Mouse (Mus musculus) embryonic facial prominence, embryonic 14.5 days (tissue): ENCODE data around the gene Kcp. TPM values are rescaled to one million over a fixed set of nuclear protein-coding genes. Genes with fewer than 3 reads are reported as not detected.
A peak's percentile ranks its signal among the peaks of the same experiment; 100 is the strongest.

Source experiments
- ATAC-seq: fragments of 200-750 bp; cut with Nextera tagmentation; 2 replicates; pipeline ENCODE4 v1.8.0; 2017; ENCODE audit warnings: low read depth, moderate number of reproducible peaks, moderate TSS enrichment
- DNase-seq: peaks from one replicate; pipeline ENCODE4 v3.0.0-alpha.2; 2015; ENCODE audit warnings: low spot score
- H3K27ac ChIP-seq: fragments of 300-500 bp; sonication (generic); replicated peaks from 2 replicates; pipeline ENCODE4 v1.5.1; 2014; ENCODE audit warnings: low read depth, mild to moderate bottlenecking, low read length, moderate library complexity
- H3K27me3 ChIP-seq: fragments of 300-500 bp; sonication (generic); replicated peaks from 2 replicates; pipeline ENCODE4 v1.6.1; 2014; ENCODE audit warnings: low read length; ENCODE audit not compliant: control insufficient read depth, insufficient read depth
- H3K36me3 ChIP-seq: fragments of 300-500 bp; sonication (generic); 2 replicates; pipeline ENCODE4 v1.6.1; 2014; ENCODE audit warnings: low read length, mixed read lengths; ENCODE audit not compliant: control insufficient read depth, insufficient read depth
- H3K4me1 ChIP-seq: fragments of 300-500 bp; sonication (generic); 2 replicates; pipeline ENCODE4 v1.6.1; 2014; ENCODE audit warnings: antibody characterized with exemption, low read length; ENCODE audit not compliant: control insufficient read depth, insufficient read depth
- H3K4me2 ChIP-seq: fragments of 300-500 bp; sonication (generic); 2 replicates; pipeline ENCODE4 v1.6.1; 2014; ENCODE audit warnings: low read depth, mild to moderate bottlenecking, low read length, moderate library complexity, mixed read lengths
- H3K4me3 ChIP-seq: fragments of 300-500 bp; sonication (generic); 2 replicates; pipeline ENCODE4 v1.5.1; 2014; ENCODE audit warnings: low read depth, mild to moderate bottlenecking, low read length
- H3K9ac ChIP-seq: fragments of 300-500 bp; sonication (generic); 2 replicates; pipeline ENCODE4 v1.6.1; 2014; ENCODE audit warnings: low read depth, mild to moderate bottlenecking, low read length, moderate library complexity, mixed read lengths
- H3K9me3 ChIP-seq: fragments of 300-500 bp; sonication (generic); 2 replicates; pipeline ENCODE4 v1.6.1; 2016; ENCODE audit warnings: low read length; ENCODE audit not compliant: control insufficient read depth
- WGBS: fragments of 180-500 bp; shearing (Covaris S2); extraction: QIAGEN DNeasy Blood & Tissue Kit; methylation state at CpG from one replicate; pipeline ENCODE4 v1.1.7; 2014; 5-methylcytosine and 5-hydroxymethylcytosine counted together
- polyA plus RNA-seq: library from polyadenylated mRNA; unstranded; fragments of >200 nt; fragmentation: Nextera tagmentation; extraction: Ambion mirVana; gene quantifications from 2 replicates; pipeline ENCODE4 v1.2.1, GENCODE M21; 2014

Kcp gene
- polyA plus RNA-seq, 1 experiment from 2014 or later: 18.5 TPM

GRCm38 (mm10) chr6:29434911-29435691, 72.7 kb downstream of the Kcp start:
- Histone ChIP-seq H3K27me3 (peaks cover 14% of the 10 kb centered on the region), H3K9ac (peak overlapping the region; percentile 83), H3K4me1 (peaks cover 34% of the 10 kb centered on the region), H3K4me3 (peak overlapping the region; percentile 71), H3K9me3 (no peaks in the 10 kb centered on the region), H3K36me3 (peaks cover 17% of the 10 kb centered on the region), H3K4me2 (peak overlapping the region; percentile 84), H3K27ac (peak overlapping the region; percentile 91)
- ATAC-seq (peak; percentile 79), DNase-seq (peak; percentile 94)
- 0% methylated on average over 10 of the region's 13 CpGs for WGBS

DNA sequence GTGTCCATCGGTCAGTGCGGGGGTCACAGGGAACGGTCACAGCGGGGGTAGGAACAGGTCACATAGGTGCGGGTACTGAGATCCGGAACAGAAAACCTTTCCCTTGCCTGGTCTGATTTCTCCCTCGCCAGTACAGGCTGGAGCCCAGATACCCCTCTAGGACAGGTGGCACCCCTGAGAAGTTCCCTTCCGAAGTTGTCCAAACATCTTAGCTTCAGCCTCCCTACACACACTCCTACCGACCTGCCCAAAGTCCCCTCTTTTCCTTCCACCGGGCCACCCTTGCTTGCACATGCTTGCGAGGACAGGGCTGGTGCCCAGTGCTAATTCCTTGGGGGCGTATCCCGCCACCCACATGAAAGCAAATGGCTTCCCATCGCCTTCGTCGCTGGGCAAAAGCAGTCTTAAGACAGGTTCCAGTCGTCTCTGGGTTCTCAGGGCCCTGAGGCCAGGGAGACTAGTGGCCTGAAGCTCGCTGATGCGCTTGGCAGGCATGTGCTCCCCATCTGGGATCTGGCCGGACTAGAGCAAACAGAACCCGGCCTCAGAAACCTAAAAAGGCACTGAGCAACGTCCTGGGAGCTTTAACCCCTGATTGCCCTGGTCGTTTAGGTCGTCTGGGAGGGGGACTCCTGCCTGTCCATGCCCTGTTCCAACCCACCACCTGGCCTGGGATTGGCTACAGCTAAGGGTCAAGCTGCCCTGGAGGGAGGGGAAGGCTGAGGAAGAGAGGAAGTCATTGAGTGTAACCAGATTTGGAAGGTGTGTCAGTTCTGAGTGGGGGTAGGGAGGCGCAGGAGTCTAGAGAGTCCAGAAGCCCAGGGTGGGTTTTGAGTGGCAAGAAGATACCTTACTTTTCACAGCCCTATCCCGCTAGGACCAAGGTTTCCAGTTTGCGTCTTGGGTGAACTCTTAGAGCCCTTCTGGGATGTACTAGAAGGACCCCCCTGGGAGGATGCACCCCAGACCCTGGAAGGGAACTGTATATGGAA, 73.7 kb downstream of the Kcp start:
- Histone ChIP-seq H3K36me3 (peaks cover 11% of the 10 kb centered on the region), H3K27ac (peak overlapping the region; percentile 91)

GRCm38 (mm10) chr6:29433038-29433803, 74.5 kb downstream of the Kcp start, which contains the start of gene Flnc:
TSS of gene Flnc (plus strand) at chr6:29433256.
- Histone ChIP-seq H3K27me3 (peaks cover 14% of the 10 kb centered on the region), H3K9ac (peak within 1 kb of the TSS; percentile 83), H3K4me1 (peaks cover 34% of the 10 kb centered on the region), H3K27ac (peak within 1 kb of the TSS; percentile 91), H3K36me3 (peaks cover 5% of the 10 kb centered on the region; the same call in 1 of the 2 replicates), H3K4me2 (peak within 1 kb of the TSS; percentile 84), H3K9me3 (no peaks in the 10 kb centered on the region), H3K4me3 (peak within 1 kb of the TSS; percentile 71)
- peak; percentile 9; the same call in 1 of the 2 replicates for ATAC-seq
- WGBS: 1% methylated on average over 52 of the region's 77 CpGs
- DNase-seq: peak; percentile 67

More for the DNA sequence above, 73.7 kb downstream of the Kcp start:
- Histone ChIP-seq H3K9ac (peak overlapping the region; percentile 83), H3K4me1 (peaks cover 34% of the 10 kb centered on the region), H3K27me3 (peaks cover 14% of the 10 kb centered on the region), H3K4me2 (peak overlapping the region; percentile 84), H3K4me3 (peak overlapping the region; percentile 71), H3K9me3 (no peaks in the 10 kb centered on the region)
- ATAC-seq (no peak), DNase-seq (peak; percentile 46)
- 5% methylated on average over 25 of the region's 27 CpGs for WGBS

GRCm38 (mm10) chr6:29432676-29433037, 75.1 kb downstream of the Kcp start:
- H3K4me1 ChIP-seq: peaks cover 34% of the 10 kb centered on the region
- ATAC-seq (no peak), DNase-seq (peak; percentile 9)
- peak overlapping the region; percentile 83 for H3K9ac ChIP-seq
- H3K9me3 ChIP-seq: no peaks in the 10 kb centered on the region
- H3K36me3 ChIP-seq: no peaks in the 10 kb centered on the region
- no peak overlapping the region; the same call in 1 of the 2 replicates for H3K27ac ChIP-seq
- H3K4me3 ChIP-seq: peak overlapping the region; percentile 71
- H3K27me3 ChIP-seq: peaks cover 14% of the 10 kb centered on the region
- peak overlapping the region; percentile 84 for H3K4me2 ChIP-seq

DNA sequence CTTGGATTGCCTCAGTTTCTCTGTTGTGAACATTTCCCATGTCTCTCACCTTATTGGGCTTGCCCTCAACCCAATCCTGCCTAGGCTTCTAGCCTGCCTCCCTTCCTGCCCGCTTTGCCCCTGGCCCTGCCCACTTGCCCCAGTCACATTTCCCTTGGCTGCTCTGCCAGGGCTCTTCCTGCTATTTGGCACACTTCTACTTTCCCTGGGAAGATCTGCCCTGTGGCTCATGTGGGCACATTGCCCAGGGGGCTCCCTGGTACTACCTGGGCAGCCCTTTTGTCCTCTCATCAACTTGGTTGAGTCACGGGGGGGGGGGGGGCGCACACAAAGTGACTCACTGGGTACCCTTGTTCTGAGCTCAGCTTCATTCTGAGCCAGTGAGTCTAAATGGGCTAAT, 75.6 kb downstream of the Kcp start:
- Histone ChIP-seq H3K36me3 (no peaks in the 10 kb centered on the region), H3K4me2 (no peak overlapping the region)
- ATAC-seq: no peak

GRCm38 (mm10) chr6:29431473-29431872, 76.3 kb downstream of the Kcp start:
- Histone ChIP-seq H3K36me3 (no peaks in the 10 kb centered on the region), H3K4me1 (peaks cover 31% of the 10 kb centered on the region), H3K27ac (0 out of 2 replicates have a peak overlapping the region, but pooled peaks have one; percentile 8), H3K27me3 (peaks cover 14% of the 10 kb centered on the region), H3K4me3 (no peak overlapping the region), H3K4me2 (no peak overlapping the region), H3K9me3 (no peaks in the 10 kb centered on the region), H3K9ac (no peak overlapping the region)
- WGBS: 9% methylated on average over 5 of the region's 5 CpGs
- ATAC-seq: no peak
- peak; percentile 38 for DNase-seq

More for the DNA sequence above, 75.6 kb downstream of the Kcp start:
- no peak for DNase-seq
- 45% methylated on average over 3 of the region's 3 CpGs for WGBS
- Histone ChIP-seq H3K27ac (no peak overlapping the region), H3K9ac (no peak overlapping the region), H3K9me3 (no peaks in the 10 kb centered on the region), H3K4me3 (no peak overlapping the region), H3K4me1 (peaks cover 34% of the 10 kb centered on the region), H3K27me3 (peaks cover 14% of the 10 kb centered on the region)

DNA sequence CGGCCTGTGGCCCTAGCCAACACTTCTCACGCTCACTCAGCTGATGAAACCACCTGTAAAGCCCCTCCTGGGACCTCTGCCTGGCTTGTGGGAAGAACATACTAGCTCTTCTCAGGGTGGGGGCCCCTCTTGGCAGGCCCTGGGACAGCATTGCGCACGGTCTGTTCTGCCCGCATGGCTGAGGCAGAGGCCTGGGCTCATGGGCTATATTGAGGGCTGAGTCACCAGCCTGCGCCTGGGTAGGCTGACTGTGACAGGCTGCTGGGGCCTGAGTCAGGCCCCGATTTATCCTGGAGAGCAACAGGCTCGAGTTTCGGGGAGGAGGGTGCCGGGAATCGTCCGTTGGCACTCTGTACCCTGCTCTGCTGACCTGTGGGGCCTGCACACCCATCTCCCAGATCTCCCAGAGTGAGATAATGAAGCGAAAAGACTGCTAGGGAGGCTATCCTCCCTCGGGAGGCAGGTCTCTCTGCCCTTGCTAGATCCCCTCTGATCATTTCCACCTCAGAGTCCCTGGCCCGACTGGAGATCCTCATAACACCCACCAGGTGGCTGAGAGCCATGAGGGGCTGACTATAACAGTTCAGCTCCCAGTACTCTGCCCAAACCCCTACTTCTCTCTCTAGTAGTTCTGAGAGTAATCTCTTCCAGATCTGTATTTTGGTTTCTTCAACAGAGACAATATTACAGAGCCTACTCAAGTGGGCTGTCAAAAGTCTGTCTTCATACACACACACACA, 76.9 kb downstream of the Kcp start:
- ATAC-seq (no peak), DNase-seq (peak; percentile 30)
- Histone ChIP-seq H3K9me3 (no peaks in the 10 kb centered on the region), H3K4me2 (no peak overlapping the region), H3K4me3 (no peak overlapping the region), H3K36me3 (no peaks in the 10 kb centered on the region), H3K27ac (0 out of 2 replicates have a peak overlapping the region, but pooled peaks have one; percentile 8), H3K9ac (no peak overlapping the region), H3K27me3 (peaks cover 14% of the 10 kb centered on the region), H3K4me1 (peaks cover 26% of the 10 kb centered on the region)
- WGBS: 45% methylated on average over 15 of the region's 15 CpGs
